Mouse (Mus musculus) heart, adult 8-10 months (tissue): ENCODE data around the gene Yars2. TPM values are rescaled to one million over a fixed set of nuclear protein-coding genes. Genes with fewer than 3 reads are reported as not detected.
"Not testable (repeated sequence)": the region's sequence is repeated elsewhere in the genome, so short reads cannot be mapped to it uniquely, and the experiment has no call there.

Experiments used
- DNase-seq: peaks from one replicate; pipeline ENCODE4 v3.0.0; 2022; ENCODE audit warnings: low spot score
- total RNA-seq, 4 experiments: library from RNA; stranded (reverse); gene quantifications; 2 replicates each; pipeline ENCODE4 v1.2.4; 2022

Gene Yars2
- 10 to 100 TPM; 40.2 to 43.6 (median 42.0) TPM for total RNA-seq

DNA sequence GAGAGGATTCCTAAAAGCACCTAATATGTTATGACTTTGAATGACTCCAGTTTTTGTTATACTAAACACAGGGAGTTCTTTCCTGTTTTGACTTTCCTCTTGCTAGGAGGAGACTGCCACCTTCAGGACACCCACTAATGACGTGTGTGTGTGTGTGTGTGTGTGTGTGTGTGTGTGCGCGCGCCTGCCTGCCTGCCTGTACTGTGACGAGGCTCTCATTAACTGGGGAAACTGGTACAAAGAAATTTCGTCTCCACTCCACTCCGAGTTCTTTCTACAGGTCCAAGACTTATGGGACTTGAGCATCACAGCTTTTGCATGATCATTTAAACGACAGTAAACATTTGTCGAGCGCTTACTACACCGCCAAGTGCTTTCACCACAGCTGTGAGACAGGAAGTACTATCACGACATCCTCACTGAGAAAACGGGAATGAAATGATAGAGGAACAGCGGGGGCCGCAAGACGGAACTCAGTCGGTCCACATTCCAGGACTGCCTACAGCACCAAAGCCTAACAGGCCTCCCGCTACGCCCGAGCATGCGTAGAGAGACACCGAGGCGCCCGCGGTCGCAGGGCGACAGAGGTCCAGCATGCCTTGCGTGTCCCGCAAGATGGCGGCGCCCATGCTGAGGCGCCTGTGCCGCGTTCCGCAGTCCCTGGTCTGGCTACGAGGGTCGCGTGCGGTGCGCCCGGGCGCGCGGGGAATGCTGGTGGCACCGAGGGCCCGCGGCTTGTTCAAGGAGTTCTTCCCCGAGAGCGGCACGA, at the start of gene Yars2:
TSS of gene Yars2 (plus strand) at position 597 of the 769 bp plus-strand sequence.
- peak; percentile 90 for DNase-seq

DNA sequence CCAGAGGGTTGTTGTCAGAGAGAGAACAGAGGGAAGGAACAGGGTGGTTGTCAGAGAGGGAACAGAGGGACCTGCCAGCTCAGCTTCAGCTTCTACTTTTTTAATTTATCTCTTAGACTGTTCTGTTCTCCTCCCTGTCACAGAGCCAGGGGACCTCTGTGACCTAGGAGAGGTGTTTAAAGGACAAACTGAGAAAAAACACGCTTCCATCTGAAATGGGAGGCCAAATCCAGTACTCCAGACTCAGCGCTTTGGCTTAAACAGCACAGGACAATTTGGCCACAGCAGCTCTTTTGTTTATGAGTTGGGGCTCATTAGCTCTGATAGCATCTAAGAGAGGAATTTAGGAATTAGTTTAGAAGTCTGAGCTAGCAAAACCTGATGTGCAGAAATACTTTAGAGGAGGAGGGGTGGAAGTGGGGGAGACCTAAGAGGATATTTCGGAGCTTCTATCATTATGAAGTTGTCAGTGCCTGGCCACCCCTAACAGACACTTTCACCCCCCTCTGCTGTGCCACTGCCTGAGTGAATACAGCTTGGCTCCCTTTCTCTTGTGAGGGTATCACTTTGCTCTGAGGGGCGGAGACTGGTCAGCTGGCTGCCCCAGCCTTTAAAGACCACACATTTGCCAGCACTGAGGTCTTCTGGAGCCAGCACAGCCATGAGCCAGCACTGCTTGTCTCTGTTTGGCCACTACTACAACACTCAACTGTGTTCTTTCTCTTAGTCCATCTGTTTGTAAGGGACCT, 49.3 kb upstream of the Yars2 start:
- DNase-seq = peak; percentile 61

DNA sequence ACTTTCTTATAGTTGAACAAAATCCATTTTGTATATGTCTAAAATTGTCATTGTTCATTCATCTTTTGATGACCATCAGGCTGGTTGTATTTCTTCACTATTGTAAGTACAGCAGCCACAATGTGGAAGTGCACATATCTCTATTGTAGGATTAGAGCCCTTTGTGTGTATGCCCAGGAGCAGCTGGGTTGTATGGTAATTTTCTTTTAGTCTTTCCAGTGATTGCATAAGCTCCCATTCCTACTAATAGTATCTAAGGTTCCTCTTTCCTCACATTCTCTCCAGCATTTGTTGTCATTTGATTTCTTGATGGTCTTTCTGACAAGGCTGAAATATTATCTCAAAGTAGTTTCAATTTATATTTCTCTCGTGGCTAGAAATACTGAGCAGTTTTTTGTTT, 47.5 kb upstream of the Yars2 start:
- no peak for DNase-seq

DNA sequence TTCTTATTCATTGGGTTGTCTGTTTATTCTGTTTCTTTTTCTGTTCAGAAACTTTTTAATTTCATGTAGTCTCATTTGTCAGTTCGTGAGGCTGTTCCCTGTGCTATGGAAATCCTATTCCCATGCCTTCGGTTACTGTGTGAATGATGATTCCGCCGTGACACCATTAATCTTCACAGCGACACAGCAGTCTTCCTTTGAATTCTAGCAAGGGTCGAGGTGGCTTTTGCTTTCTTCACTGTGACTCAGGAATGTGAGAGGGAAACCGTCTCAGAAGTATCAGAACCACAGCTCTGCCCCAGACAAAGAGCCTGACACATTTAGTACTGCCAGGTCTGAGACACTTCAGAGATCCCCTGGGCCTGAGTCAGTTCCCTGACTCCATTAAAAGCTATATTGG, 46.9 kb upstream of the Yars2 start:
- no peak for DNase-seq

DNA sequence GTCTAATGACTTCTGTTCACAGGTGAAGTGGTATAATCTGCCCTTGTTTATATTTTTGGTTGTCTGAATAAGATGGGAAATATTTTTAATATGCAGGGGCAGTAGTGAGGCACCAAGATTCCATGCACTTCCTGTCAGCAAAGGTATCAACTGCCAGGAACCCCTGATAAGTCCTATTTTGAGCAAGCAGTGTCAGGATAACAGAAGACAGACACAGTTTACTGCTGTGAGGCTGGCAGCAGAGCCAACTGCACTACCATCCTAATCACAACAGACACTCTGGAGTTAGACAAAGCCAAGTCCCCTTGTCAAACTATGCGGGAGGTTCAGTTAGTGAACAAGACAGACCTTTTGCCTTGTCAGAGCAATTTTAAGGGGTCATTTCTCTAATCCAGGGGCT, 46.1 kb upstream of the Yars2 start:
- peak; percentile 62 for DNase-seq

DNA sequence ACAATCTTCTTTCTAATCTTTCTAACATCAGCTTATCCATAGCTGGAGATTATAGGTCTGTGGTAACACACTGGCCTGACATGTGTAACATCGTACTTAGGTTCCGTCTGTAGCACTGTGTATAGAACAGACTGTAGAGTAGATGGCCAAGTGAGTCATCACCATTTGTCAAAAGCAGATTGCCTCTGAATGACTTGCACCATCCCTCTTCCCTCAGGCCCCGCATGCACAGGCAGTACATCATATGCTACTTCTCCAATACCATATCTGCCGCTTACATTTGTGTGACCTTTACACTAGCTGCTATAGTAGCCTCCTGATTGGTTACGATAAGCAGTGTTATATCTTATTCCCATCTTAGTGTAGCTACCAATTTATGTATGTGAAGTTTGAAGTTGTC, 41.9 kb upstream of the Yars2 start:
- DNase-seq = no peak

DNA sequence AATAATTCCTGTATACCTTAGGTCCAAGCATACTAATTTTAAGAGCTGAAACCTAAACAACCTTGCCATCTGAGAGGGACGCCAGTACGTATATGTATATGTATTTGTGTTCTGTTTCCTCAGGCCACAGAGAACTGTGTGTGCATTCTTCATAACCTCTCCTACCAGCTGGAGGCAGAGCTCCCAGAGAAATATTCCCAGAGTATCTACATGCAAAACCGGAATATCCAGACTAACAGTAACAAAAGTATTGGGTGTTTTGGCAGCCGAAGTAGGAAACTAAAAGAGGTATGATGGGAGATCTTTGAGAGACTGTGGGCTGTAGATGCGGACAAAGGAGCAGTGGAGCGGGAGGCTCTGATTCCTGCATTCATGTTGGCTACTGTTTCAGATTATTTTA, 41.3 kb upstream of the Yars2 start:
- DNase-seq = no peak

DNA sequence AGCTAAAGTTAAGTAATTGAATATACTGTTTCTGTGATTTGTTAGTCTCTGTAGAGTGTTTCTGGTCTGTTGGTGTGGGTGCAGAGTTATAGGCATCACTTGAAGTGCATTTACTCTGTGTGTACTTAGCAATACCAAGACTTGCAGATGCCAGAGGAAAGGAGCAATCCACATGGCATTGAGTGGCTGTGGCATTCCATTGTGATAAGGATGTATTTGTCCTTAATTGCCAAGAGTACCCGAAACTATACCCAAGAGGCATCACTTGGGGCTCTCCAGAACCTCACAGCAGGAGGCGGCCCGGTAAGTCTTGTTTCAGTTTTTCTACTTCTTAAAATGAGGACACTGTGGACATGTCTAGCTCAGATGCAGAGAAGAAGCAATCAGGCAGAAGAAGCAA, 40.3 kb upstream of the Yars2 start:
- no peak for DNase-seq

DNA sequence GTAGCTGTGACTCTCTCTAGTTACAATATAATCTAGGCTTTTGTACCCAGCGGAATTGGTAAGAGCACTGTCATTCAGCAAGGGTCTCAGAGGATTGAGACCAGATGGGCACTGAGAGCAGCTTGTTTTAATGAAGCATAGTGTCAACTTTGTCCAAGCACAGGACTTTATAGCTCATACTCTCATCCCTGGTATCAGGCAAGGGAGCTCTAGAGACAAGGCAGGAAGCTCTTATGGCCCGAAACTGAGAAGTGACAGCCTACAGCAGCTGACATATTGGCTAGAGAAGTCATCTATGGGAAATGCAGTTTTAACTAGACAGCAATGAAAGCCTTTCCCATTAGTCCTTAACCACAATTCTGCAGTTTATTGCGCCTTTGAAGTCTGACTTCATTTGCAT, 29.8 kb upstream of the Yars2 start:
- DNase-seq = no peak

DNA sequence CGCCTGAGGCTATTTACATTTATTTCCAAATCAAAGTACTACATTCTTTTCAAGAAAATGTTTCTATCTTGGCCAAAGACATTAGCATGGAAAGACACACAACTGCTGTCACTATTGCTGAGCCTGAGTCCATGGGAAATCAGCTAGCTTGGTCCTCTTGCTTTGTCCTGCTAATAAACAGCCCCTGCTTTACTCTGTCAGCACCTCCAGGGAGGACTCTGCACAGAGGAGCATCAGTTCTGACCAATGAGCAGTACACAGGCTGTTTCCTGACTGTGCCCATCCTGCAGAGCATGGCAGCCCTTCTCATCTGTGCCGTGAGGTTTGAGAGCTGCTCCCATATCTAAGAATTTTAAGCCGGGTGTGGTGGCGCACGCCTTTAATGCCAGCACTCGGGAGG, 29.0 kb upstream of the Yars2 start:
- no peak for DNase-seq

DNA sequence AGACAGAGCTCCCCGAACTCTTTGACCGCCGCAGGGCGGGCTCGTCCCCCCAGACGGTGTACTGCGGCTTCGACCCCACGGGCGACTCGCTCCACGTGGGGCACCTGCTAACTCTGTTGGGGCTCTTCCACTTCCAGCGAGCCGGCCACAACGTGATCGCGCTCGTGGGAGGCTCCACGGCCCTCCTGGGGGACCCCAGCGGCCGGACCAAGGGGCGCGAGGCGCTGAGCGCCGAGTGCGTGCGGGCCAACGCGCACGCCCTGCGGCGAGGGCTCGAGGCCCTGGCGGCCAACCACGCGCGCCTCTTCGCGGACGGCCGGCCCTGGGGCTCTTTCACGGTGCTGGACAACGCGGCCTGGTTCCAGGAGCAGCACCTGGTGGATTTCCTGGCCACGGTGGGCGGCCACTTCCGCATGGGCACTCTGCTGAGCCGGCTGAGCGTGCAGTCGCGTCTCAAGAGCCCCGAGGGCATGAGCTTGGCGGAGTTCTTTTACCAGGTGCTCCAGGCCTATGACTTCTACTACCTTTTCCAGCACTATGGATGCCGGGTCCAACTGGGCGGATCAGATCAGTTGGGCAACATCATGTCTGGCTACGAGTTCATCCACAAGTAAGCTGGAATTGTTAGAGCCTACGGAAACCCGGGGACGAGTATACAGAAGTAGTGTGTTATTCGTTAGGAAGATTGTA, 518 bp downstream of the Yars2 start:
- DNase-seq = peak; percentile 15

DNA sequence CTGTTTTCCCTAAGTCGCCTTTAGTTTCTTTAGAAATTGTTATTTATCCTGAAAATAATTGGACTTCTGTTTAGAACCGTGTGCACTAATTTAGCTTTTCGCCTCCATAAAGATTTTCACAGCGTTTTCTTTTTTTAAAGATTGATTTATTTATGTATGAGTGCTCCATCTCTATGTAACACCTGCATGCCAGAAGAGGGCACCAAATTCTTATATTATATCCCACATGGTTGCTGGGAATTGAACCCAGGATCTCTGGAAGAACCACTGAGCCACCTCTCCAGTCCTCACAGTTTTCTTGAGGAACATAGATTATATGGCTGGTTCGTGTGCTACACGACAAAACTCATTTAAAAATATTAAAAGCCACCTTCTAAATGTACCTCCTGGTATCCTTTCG, 1.1 kb downstream of the Yars2 start:
- no peak for DNase-seq

DNA sequence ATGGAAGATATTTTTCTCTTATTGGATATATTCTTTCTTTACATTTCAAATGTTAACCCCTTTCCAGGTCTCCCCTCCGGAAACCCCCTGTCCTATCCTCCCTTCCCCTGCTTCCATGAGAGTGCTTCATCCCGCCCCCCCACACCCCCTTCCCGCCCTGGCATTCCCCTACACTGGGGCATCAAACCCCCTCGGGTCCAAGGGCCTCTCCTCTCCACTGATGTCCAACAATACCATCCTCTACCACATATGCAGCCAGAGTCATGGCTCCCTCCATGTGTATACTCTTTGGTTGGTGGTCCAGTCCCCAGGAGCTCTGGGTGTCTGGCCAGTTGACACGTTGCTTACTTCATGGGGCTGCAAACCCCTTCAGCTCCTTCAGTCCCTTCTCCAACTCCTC, 8.6 kb downstream of the Yars2 start:
- no peak for DNase-seq

DNA sequence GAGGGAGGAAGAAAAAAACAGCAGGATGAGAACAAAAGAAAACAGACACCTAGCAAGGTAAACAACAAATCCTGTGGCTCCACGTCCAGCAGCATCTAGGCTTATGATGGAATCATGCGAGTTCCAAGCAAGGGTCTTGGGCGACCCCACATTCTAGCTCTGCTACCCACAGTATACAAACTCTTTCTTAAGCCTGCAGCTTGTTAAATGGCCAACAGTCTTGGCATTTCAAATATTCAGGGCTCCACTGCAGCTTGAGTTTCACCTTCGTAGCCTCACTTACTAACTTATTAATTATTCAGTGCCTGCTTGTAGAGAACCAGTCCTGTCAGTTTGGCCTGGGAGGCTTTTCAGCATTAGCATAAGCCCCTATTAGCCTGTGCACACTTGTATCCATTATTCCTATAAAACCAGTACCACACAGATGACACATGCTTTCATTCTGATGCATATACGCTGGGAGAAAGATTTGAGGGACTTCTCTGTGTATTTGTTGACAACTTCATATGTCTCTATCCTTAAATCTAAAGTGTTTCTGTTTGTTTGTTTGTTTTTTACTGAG, 23.1 kb downstream of the Yars2 start:
- no peak for DNase-seq

DNA sequence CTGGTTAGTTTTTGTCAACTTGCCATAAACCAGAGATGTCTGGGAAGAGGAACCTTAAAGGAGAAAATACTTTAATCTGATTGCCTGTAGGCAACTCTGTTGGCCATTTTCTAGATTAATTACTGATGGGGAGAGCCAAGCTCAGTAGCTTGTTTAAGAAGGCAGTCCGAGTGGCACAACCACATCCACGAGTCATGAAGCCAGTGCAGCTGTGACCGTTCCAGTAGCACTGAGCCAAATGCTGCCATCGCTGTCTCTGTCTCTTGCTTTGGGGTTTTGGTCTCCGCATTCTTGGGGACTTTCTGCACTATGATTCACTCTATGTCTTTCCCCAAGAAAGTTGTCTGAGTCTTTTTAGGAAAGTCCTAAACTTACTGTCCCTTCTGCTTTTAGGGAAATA, 43.7 kb downstream of the Yars2 start:
- no peak for DNase-seq

DNA sequence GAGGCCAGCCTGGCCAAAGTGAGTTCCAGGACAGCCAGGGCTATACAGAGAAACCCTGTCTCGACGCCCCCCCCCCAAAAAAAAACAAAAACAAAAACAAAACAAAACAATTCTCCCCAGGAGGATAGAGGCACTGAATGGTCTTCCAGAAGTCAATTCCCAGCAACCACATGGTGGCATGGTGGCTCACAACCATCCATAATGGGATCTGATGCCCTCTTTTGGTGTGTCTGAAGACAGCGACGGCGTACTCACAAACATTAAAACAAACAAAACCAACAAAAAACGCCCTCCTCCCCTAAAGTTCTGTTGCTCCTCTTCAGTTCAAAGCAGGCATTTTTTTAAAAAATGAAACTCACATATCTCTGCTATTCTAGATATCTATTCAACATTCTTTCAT, 55.1 kb downstream of the Yars2 start:
- no peak for DNase-seq

DNA sequence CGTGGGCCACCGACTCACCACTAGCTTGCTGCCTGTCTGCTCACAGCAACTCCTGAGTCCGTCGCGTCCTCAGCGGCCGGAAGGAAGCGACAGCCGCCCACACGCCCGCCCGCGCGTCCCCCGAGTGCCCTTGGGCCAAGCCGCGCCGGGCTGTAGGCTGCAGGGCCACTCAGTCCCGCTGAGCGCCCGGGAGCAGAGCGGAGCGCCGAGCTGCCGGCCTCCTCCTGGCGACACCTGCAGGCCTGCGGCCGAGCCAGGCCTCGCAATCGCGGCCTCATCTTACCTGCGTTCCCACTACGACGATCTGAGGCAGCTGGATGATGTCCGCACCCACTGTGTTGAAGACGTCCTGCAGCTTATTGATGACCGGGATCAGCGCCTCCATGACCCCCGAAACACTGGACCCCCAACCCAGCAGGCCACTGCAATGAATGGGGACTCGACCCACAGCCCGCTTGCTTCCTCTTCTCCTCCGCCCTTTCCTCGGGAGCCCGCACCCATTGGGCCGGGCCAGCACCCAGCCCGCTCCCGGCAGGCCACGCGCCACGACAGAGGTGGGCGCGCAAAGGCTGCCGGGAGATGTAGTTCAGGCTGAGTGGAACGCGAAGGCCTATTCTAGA, 55.8 kb downstream of the Yars2 start, which contains the start of gene Dnm1l:
TSS of gene Dnm1l (minus strand) at position 479 of the 620 bp plus-strand sequence.
- peak; percentile 91 for DNase-seq

DNA sequence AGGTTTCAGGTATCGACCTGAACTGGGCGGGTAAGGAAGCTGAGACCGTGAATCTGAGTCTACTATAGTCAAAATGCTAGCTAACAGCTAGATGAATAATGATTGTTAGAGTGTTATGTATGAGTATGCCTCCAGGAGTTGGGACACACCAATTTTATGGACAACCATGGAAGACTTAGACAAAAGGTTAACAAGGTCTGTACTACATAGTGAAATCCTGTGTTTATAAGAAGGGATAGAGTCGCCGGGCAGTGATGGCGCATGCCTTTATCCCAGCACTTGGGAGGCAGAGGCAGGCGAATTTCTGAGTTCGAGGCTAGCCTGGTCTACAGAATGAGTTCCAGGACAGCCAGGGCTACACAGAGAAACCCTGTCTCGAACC, 56.3 kb downstream of the Yars2 start:
- not testable (repeated sequence) for DNase-seq
